Mouse (Mus musculus) forebrain, embryonic 15.5 days (tissue): ENCODE measurements around the gene Lrmda. TPM values are rescaled to one million over a fixed set of nuclear protein-coding genes. Genes with fewer than 3 reads are reported as not detected.

Experiments used
- ATAC-seq: fragments of 200-750 bp; cut with Nextera tagmentation; replicated peaks from 2 replicates; pipeline ENCODE4 v1.8.0; 2017; ENCODE audit warnings: mild to moderate bottlenecking, moderate TSS enrichment, moderate library complexity
- H3K27ac ChIP-seq: fragments of 300-500 bp; sonication (generic); replicated peaks from 2 replicates; pipeline ENCODE4 v1.5.1; 2015; ENCODE audit warnings: mild to moderate bottlenecking, inconsistent platforms
- H3K27me3 ChIP-seq: fragments of 300-500 bp; sonication (generic); 2 replicates; pipeline ENCODE4 v1.6.1; 2015; ENCODE audit warnings: inconsistent platforms
- H3K36me3 ChIP-seq: fragments of 300-500 bp; sonication (generic); 2 replicates; pipeline ENCODE4 v1.6.1; 2015; ENCODE audit warnings: mild to moderate bottlenecking, inconsistent platforms
- H3K4me1 ChIP-seq: fragments of 300-500 bp; sonication (generic); 2 replicates; pipeline ENCODE4 v1.6.1; 2015; ENCODE audit warnings: inconsistent platforms
- H3K4me2 ChIP-seq: fragments of 300-500 bp; sonication (generic); replicated peaks from 2 replicates; pipeline ENCODE4 v1.6.1; 2015; ENCODE audit warnings: mild to moderate bottlenecking, inconsistent platforms
- H3K4me3 ChIP-seq: fragments of 300-500 bp; sonication (generic); 2 replicates; pipeline ENCODE4 v1.5.1; 2015; ENCODE audit warnings: mild to moderate bottlenecking, inconsistent platforms
- H3K9ac ChIP-seq: fragments of 300-500 bp; sonication (generic); replicated peaks from 2 replicates; pipeline ENCODE4 v1.6.1; 2015; ENCODE audit warnings: mild to moderate bottlenecking, inconsistent platforms
- H3K9me3 ChIP-seq: fragments of 300-500 bp; sonication (generic); 2 replicates; pipeline ENCODE4 v1.6.1; 2016; ENCODE audit warnings: inconsistent platforms
- WGBS: fragments of 180-500 bp; shearing (Covaris S2); methylation state at CpG from one replicate; pipeline ENCODE4 v1.1.7; 2015; ENCODE audit warnings: mixed read lengths; 5-methylcytosine and 5-hydroxymethylcytosine counted together
- polyA plus RNA-seq: library from polyadenylated mRNA; unstranded; fragments of >200 nt; fragmentation: Nextera tagmentation; extraction: Ambion mirVana; gene quantifications from 2 replicates; pipeline ENCODE4 v1.2.1, GENCODE M21; 2015

Lrmda gene
- polyA plus RNA-seq, 1 experiment from 2014 or later: 0.15 TPM

DNA sequence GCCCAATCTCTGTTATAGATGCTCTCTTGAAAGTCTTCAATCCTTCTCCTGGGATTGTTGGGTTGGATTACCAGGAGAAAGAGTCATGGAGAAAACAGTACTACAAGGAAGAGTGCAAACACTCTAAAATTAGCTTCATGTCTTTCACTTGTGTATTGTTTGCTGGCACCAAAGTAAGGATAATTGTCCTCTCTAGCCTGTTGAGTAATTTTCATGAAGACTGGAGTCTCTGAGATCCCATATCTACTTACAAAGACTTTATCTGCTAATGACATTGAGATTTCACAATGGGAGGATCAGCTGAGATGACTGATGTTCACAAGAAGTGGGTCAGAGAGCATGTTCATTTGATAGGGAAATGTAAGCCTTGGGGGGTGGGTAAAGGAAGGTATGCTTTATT is 817.5 kb downstream of the Lrmda start:
- ATAC-seq: no peak
- Histone ChIP-seq H3K27me3 (no peaks in the 10 kb centered on the region), H3K4me3 (no peak overlapping the region), H3K9ac (no peak overlapping the region), H3K27ac (no peak overlapping the region), H3K36me3 (no peaks in the 10 kb centered on the region), H3K9me3 (no peaks in the 10 kb centered on the region), H3K4me1 (no peaks in the 10 kb centered on the region), H3K4me2 (no peak overlapping the region)

DNA sequence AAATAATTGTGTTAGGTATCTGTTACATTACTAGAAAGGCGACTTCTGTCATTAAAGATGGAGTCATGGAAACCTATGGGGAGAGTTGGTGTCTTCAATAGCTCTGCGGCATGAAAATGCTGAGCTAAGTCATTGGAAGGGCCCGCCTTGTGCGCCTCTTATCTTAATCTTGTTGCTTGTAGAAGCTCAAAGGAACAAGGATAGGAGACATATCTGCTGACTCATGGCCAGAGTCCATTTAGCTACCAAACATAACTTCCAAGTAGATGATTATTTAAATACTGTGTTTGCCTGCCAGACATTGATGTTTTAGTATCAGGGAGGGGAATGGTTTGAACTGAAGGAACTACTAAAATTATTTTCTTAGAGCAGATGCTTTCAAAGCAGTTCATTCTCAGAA is 821.6 kb downstream of the Lrmda start:
- Histone ChIP-seq H3K4me1 (no peaks in the 10 kb centered on the region), H3K9ac (no peak overlapping the region), H3K4me2 (no peak overlapping the region), H3K27ac (no peak overlapping the region), H3K4me3 (no peak overlapping the region), H3K9me3 (no peaks in the 10 kb centered on the region), H3K27me3 (no peaks in the 10 kb centered on the region), H3K36me3 (no peaks in the 10 kb centered on the region)
- no peak for ATAC-seq
- WGBS: 95% methylated on average over 4 of the region's 4 CpGs

DNA sequence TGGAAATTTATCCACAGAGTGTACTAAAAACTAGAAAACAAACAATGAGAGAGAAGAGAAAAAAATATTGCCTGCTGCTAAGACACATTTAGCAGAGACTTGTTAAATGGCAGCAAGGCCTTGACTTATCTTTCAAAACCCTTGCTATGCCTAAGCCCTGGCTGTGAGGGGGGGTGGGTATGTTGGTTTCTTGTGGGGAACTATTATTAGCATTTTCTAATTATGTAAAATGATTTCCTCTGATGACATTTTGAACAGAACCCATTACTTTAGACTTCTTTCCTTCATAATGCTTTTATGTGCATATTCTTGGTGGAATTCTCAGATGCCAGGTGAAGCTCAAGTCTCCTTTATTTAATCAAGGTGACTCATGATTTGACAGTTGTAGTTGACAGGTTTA is 824.5 kb downstream of the Lrmda start:
- Histone ChIP-seq H3K36me3 (no peaks in the 10 kb centered on the region), H3K4me1 (no peaks in the 10 kb centered on the region), H3K27me3 (no peaks in the 10 kb centered on the region), H3K4me2 (no peak overlapping the region), H3K4me3 (no peak overlapping the region), H3K9ac (no peak overlapping the region), H3K9me3 (no peaks in the 10 kb centered on the region), H3K27ac (no peak overlapping the region)
- ATAC-seq: no peak

DNA sequence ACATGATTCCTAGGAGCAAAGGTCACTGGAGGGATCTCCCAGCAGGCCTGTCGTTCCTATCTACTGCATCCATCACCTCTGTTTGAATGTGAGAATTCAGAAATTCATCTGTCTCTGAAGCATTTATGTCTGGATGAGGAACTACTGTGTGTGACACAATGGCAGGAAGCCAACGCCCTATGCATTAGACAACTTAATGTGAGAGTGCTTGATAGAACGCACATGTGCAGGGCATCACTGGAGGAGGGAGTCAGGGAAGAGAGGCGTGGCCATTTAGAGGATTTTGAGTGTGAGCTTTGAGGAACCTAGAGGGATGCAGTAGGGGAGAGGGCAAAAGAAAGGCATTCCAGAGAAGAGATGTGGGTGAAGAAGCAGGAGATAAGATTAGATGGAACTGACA is 825.9 kb downstream of the Lrmda start:
- H3K27me3 ChIP-seq: no peaks in the 10 kb centered on the region
- no peaks in the 10 kb centered on the region for H3K36me3 ChIP-seq
- no peaks in the 10 kb centered on the region for H3K4me1 ChIP-seq
- no peak overlapping the region for H3K9ac ChIP-seq
- H3K4me3 ChIP-seq: no peak overlapping the region
- ATAC-seq: no peak
- WGBS: 83% methylated on average over 4 of the region's 4 CpGs
- H3K27ac ChIP-seq: no peak overlapping the region
- H3K4me2 ChIP-seq: no peak overlapping the region
- no peaks in the 10 kb centered on the region for H3K9me3 ChIP-seq

DNA sequence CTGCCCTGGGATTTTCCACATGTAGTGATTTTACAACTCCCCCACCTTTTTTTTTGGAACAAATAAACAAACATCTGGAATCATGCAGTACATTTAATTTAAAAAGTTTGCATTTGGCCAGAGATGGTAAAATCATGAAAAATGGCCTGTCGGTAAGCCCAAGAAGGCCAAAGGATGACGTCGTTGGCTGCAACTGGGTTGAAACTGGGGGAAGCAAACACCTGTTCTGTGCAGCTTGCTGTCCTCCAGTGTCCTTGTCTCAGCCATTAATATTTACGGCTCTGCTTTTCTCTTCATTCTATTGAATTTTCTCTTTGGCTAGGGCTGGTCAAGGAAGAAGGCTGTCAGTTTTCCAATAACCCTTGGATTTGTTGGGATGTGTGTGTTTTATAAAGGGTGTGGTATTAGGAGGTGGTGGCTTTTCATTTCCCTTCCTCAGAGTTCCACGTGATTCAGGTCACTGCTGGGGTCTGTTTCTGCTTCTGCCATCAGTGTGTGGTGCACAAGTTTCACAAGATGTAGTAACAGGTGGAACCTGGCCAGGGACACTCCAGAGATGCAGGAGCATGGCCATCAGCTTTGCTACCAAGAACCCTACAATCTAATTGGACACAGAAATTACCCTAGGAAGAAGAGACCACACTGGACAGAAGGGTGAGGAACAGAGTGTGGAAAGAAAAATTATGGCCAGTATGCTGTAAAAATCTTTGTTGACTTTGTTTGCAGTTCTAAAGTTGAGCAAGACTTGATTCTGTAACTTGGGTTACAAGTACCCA is 827.7 kb downstream of the Lrmda start:
- no peak overlapping the region for H3K4me3 ChIP-seq
- H3K36me3 ChIP-seq: no peaks in the 10 kb centered on the region
- H3K27ac ChIP-seq: no peak overlapping the region
- no peaks in the 10 kb centered on the region for H3K4me1 ChIP-seq
- H3K27me3 ChIP-seq: no peaks in the 10 kb centered on the region
- WGBS: 88% methylated on average over 5 of the region's 5 CpGs
- no peak overlapping the region for H3K4me2 ChIP-seq
- H3K9me3 ChIP-seq: no peaks in the 10 kb centered on the region
- no peak for ATAC-seq
- no peak overlapping the region for H3K9ac ChIP-seq

DNA sequence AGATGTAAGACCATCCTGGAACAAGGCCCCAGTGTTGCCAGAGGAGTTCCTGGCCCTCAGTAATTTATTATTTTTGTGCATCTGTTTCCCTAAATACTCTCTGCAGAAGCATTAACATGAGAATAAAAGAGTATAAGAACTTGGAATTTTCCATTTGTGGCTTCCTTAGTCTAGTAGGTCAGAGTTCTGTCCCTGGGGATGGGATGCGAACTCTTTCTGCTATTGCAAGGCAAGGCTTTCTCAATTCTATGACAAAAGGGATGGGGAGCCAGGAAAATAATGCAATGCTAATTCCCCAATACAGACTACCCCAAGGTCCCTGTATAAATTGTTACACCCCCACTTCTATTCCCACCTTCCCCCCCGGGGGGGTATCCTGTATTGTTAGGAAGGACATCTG is 829.6 kb downstream of the Lrmda start:
- ATAC-seq: no peak
- Histone ChIP-seq H3K4me2 (no peak overlapping the region), H3K27ac (no peak overlapping the region), H3K36me3 (no peaks in the 10 kb centered on the region), H3K4me1 (no peaks in the 10 kb centered on the region), H3K27me3 (no peaks in the 10 kb centered on the region), H3K4me3 (no peak overlapping the region), H3K9ac (no peak overlapping the region), H3K9me3 (no peaks in the 10 kb centered on the region)
- 77% methylated on average over 2 of the region's 2 CpGs for WGBS

DNA sequence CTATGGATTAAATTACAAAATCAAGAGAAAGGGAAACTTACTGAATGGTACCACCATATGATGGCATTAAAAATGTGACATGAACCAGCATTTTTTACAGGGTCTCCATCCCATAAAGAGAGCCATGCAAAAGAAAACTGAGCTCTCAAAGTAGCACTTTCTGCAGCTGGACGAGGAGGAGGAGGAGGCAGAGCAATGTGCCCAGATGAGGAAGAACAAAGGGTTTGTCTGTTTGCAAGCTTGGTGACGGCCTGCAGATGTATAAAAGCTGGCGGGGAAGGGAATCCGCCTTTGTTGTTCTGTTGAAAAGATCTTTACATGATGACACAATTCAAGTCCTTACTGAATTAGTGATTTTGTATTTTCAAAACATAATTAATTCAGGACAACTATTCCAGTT is 841.1 kb downstream of the Lrmda start:
- H3K36me3 ChIP-seq: no peaks in the 10 kb centered on the region
- 25% methylated on average over 4 of the region's 4 CpGs for WGBS

DNA sequence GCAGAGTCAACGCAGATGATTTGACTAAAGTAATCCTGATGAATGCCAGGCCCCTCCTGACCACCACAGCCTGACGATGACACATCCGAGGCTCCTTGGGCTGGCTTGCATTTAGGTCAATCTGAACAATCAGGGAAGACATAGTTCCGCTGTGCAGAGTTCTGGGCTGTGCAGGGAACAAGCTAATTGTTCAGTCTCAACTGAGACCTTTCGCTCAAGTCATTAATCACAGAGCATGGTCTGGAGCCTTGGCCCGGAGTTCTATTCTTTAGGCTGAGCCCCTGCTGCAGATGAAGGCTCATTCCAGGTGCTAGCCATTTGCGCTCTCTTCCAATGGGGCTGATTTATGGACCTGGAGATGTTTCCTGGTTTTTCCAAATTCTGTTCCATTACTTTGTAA is 844.6 kb downstream of the Lrmda start:
- Histone ChIP-seq H3K4me1 (no peaks in the 10 kb centered on the region), H3K9ac (no peak overlapping the region), H3K36me3 (no peaks in the 10 kb centered on the region), H3K4me3 (no peak overlapping the region), H3K9me3 (no peaks in the 10 kb centered on the region), H3K27me3 (no peaks in the 10 kb centered on the region), H3K27ac (no peak overlapping the region), H3K4me2 (no peak overlapping the region)
- no peak for ATAC-seq
- 71% methylated on average over 7 of the region's 7 CpGs for WGBS

More for the DNA sequence above, 841.1 kb downstream of the Lrmda start:
- no peak overlapping the region for H3K4me2 ChIP-seq
- no peak overlapping the region for H3K27ac ChIP-seq
- no peak overlapping the region for H3K4me3 ChIP-seq
- no peaks in the 10 kb centered on the region for H3K4me1 ChIP-seq
- no peak overlapping the region for H3K9ac ChIP-seq
- ATAC-seq: no peak
- no peaks in the 10 kb centered on the region for H3K27me3 ChIP-seq
- no peaks in the 10 kb centered on the region for H3K9me3 ChIP-seq

DNA sequence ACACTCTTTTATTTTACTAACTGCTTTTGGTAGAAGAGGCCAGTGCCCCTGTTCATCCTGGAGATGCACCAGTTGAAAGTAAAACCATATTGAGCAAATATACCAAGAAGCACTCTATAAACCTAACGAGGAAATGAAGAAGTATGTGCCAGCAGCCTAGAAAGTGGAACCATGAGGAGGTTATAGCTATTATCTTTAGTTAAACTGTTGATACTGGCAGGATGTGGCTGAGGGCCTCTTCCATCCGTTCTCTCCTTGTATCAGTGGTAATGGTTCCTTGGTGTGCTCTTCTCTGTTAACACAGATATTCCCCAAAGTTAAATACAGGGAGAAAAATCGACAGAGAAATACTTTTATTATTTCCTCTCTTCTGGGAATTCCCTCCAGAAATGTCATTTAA is 855.1 kb downstream of the Lrmda start:
- Histone ChIP-seq H3K9me3 (no peaks in the 10 kb centered on the region), H3K4me3 (no peak overlapping the region), H3K4me1 (no peaks in the 10 kb centered on the region), H3K36me3 (no peaks in the 10 kb centered on the region), H3K9ac (no peak overlapping the region), H3K27ac (no peak overlapping the region), H3K27me3 (no peaks in the 10 kb centered on the region), H3K4me2 (no peak overlapping the region)
- 85% methylated on average over 3 of the region's 3 CpGs for WGBS
- ATAC-seq: no peak

DNA sequence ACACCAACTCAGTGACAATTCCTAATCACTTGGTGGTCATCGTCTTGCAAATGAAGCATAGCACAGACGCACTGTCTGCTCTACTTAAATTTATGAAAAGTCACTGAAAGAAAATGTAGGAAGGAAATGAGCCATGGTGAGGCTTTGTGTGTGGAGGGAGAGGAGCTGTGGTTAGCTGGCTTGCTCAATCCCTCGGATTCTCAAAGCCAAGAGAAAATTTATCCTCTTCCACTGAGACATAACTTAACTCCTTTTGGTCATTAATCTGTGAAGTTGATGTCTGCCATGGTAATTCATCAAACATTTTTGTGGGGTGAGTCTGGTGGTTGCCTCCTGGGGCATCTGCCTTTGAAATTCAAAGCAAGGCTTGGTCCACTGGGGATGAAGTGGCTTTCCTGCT is 867.7 kb downstream of the Lrmda start:
- no peaks in the 10 kb centered on the region for H3K4me1 ChIP-seq
- 79% methylated on average over 3 of the region's 3 CpGs for WGBS
- H3K4me2 ChIP-seq: no peak overlapping the region
- no peaks in the 10 kb centered on the region for H3K36me3 ChIP-seq
- ATAC-seq: no peak
- no peak overlapping the region for H3K4me3 ChIP-seq
- H3K27me3 ChIP-seq: no peaks in the 10 kb centered on the region
- no peak overlapping the region for H3K27ac ChIP-seq
- H3K9me3 ChIP-seq: no peaks in the 10 kb centered on the region
- H3K9ac ChIP-seq: no peak overlapping the region

DNA sequence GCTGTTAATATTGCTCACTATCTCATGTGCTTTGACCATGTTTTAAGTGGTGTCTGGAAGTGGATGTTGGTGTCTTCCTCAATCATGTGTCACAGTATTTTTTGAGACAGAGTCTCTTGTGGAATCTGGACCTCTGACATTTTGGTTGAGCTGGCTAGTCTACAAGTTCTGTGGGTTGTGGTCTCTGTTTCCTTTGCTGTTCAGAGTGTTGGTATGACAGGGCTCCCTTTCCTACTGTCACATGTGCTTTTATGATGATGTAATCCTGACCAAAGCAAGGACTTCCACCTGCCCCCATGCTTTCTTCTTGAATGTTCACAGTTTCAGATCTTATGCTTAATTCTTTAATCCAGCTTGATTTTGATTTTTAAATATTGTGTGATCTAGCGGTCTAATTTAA is 879.8 kb downstream of the Lrmda start:
- no peak for ATAC-seq
- H3K9ac ChIP-seq: no peak overlapping the region

DNA sequence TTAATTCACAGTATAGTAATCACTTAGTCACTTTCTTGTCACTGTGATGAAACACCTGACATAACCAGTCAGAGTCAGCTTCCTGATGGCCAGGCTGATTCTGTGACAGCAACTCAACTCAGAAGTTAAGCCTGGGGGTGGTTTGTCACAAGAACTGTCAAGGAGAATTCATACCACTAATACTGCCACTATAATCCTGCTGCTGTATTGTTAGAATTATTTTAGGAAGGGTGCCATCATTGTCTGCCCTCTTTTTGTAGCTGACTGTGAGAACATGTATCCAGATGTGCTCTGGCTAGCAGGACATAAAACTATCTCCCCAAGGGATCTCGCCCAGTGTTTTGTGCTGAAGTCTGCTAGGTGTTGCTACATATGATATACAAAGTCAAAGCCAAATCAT is 882.6 kb downstream of the Lrmda start:
- H3K9ac ChIP-seq: no peak overlapping the region
- ATAC-seq: no peak
- no peak overlapping the region for H3K4me3 ChIP-seq
- no peaks in the 10 kb centered on the region for H3K27me3 ChIP-seq
- H3K27ac ChIP-seq: no peak overlapping the region
- no peaks in the 10 kb centered on the region for H3K36me3 ChIP-seq
- H3K4me1 ChIP-seq: peaks cover 11% of the 10 kb centered on the region; the same call in 1 of the 2 replicates
- H3K4me2 ChIP-seq: no peak overlapping the region
- 98% methylated on average over 1 of the region's 1 CpGs for WGBS
- H3K9me3 ChIP-seq: no peaks in the 10 kb centered on the region

More for the DNA sequence above, 879.8 kb downstream of the Lrmda start:
- Histone ChIP-seq H3K36me3 (no peaks in the 10 kb centered on the region), H3K9me3 (no peaks in the 10 kb centered on the region), H3K27ac (no peak overlapping the region), H3K4me3 (no peak overlapping the region), H3K27me3 (no peaks in the 10 kb centered on the region), H3K4me1 (no peaks in the 10 kb centered on the region), H3K4me2 (no peak overlapping the region)
- 94% methylated on average over 1 of the region's 1 CpGs for WGBS

DNA sequence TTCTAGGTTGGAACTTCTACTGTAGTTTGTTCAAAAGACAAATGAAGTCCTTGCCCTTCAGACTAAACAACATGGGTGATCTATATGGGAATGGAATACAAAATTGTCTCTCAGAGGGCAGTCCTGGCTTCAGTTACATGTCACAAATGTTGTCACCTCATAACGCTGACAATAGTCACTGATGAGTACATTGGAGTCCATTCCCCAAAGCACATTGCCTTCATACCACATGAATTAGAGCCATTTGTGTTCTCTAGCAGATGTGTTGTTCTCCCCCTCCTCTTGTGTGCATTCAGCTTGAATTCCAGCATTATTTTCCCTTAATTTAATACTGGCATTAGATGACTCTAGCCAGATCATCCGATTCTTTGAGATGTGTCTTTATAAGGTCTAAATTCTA is 883.4 kb downstream of the Lrmda start:
- no peak overlapping the region for H3K4me3 ChIP-seq
- peaks cover 13% of the 10 kb centered on the region; the same call in 1 of the 2 replicates for H3K4me1 ChIP-seq
- ATAC-seq: no peak
- WGBS: 93% methylated on average over 2 of the region's 2 CpGs
- no peaks in the 10 kb centered on the region for H3K36me3 ChIP-seq
- no peak overlapping the region for H3K4me2 ChIP-seq
- H3K9ac ChIP-seq: no peak overlapping the region
- H3K9me3 ChIP-seq: no peaks in the 10 kb centered on the region
- no peak overlapping the region for H3K27ac ChIP-seq
- no peaks in the 10 kb centered on the region for H3K27me3 ChIP-seq
